Mouse (Mus musculus) intestine, postnatal 0 days (tissue): ENCODE results near the gene Gimap8. TPM values are rescaled to one million over a fixed set of nuclear protein-coding genes. Genes with fewer than 3 reads are reported as not detected.
"Not testable (repeated sequence)": the region's sequence is repeated elsewhere in the genome, so short reads cannot be mapped to it uniquely, and the experiment has no call there.

ENCODE experiments used
- ATAC-seq: fragments of 200-750 bp; cut with Nextera tagmentation; 2 replicates; pipeline ENCODE4 v1.8.0; 2017; ENCODE audit warnings: mild to moderate bottlenecking, moderate TSS enrichment, moderate library complexity
- H3K27ac ChIP-seq: fragments of 300-500 bp; sonication (generic); 2 replicates; pipeline ENCODE4 v1.5.1; 2014; ENCODE audit warnings: mild to moderate bottlenecking, low read depth, low read length, moderate library complexity
- H3K27me3 ChIP-seq: fragments of 300-500 bp; sonication (generic); replicated peaks from 2 replicates; pipeline ENCODE4 v1.6.1; 2014; ENCODE audit warnings: low read length, mixed read lengths; ENCODE audit not compliant: control insufficient read depth, insufficient read depth
- H3K36me3 ChIP-seq: fragments of 300-500 bp; sonication (generic); 2 replicates; pipeline ENCODE4 v1.6.1; 2014; ENCODE audit warnings: mild to moderate bottlenecking, moderate library complexity; ENCODE audit not compliant: control insufficient read depth, insufficient read depth
- H3K4me1 ChIP-seq: fragments of 300-500 bp; sonication (generic); replicated peaks from 2 replicates; pipeline ENCODE4 v1.6.1; 2014; ENCODE audit warnings: antibody characterized with exemption, low read length, mixed read lengths; ENCODE audit not compliant: control insufficient read depth, insufficient read depth
- H3K4me2 ChIP-seq: fragments of 300-500 bp; sonication (generic); replicated peaks from 2 replicates; pipeline ENCODE4 v1.6.1; 2014; ENCODE audit warnings: low read depth, mild to moderate bottlenecking, moderate library complexity
- H3K4me3 ChIP-seq: fragments of 300-500 bp; sonication (generic); 2 replicates; pipeline ENCODE4 v1.5.1; 2014; ENCODE audit warnings: low read depth, low read length
- H3K9ac ChIP-seq: fragments of 300-500 bp; sonication (generic); 2 replicates; pipeline ENCODE4 v1.6.1; 2014; ENCODE audit warnings: mild to moderate bottlenecking, low read depth, low read length
- H3K9me3 ChIP-seq: fragments of 300-500 bp; sonication (generic); 2 replicates; pipeline ENCODE4 v1.6.1; 2016; ENCODE audit warnings: mixed run types; ENCODE audit not compliant: control insufficient read depth
- CTCF ChIP-seq: sonication (generic); IDR thresholded peaks from 2 replicates; pipeline ENCODE4 v1.5.1; 2016; ENCODE audit warnings: low read depth, mild to moderate bottlenecking, control low read depth, antibody characterized with exemption, moderate library complexity
- WGBS: fragments of 180-500 bp; shearing (Covaris S2); extraction: QIAGEN DNeasy Blood & Tissue Kit; methylation state at CpG from one replicate; pipeline ENCODE4 v1.1.7; 2014; 5-methylcytosine and 5-hydroxymethylcytosine counted together
- polyA plus RNA-seq: library from polyadenylated mRNA; unstranded; fragments of >200 nt; fragmentation: Nextera tagmentation; extraction: Ambion mirVana; gene quantifications from 2 replicates; pipeline ENCODE4 v1.2.1, GENCODE M21; 2015

Gimap8 gene
- polyA plus RNA-seq, 1 experiment from 2014 or later: 1.1 TPM

GRCm38 (mm10) chr6:48678391-48678790, 31.4 kb downstream of the Gimap8 start:
- Histone ChIP-seq H3K36me3 (no peaks in the 10 kb centered on the region), H3K4me1 (no peaks in the 10 kb centered on the region; the same call in 1 of the 2 replicates), H3K4me2 (no peak overlapping the region), H3K27ac (no peak overlapping the region), H3K9me3 (no peaks in the 10 kb centered on the region), H3K4me3 (no peak overlapping the region), H3K9ac (no peak overlapping the region), H3K27me3 (no peaks in the 10 kb centered on the region)
- TF ChIP-seq CTCF: no peak
- 79% methylated on average over 4 of the region's 4 CpGs for WGBS
- no peak for ATAC-seq

GRCm38 (mm10) chr6:48679701-48680100, 32.7 kb downstream of the Gimap8 start:
- H3K4me1 ChIP-seq: no peaks in the 10 kb centered on the region; the same call in 1 of the 2 replicates
- no peaks in the 10 kb centered on the region for H3K36me3 ChIP-seq
- H3K9ac ChIP-seq: no peak overlapping the region
- no peak overlapping the region for H3K4me3 ChIP-seq
- TF ChIP-seq CTCF: no peak
- 88% methylated on average over 6 of the region's 6 CpGs for WGBS
- ATAC-seq: no peak
- H3K9me3 ChIP-seq: no peaks in the 10 kb centered on the region
- no peak overlapping the region for H3K4me2 ChIP-seq
- H3K27ac ChIP-seq: no peak overlapping the region
- H3K27me3 ChIP-seq: no peaks in the 10 kb centered on the region

GRCm38 (mm10) chr6:48680421-48680820, 33.4 kb downstream of the Gimap8 start:
- no peak for TF ChIP-seq CTCF
- Histone ChIP-seq H3K27ac (no peak overlapping the region), H3K4me3 (no peak overlapping the region), H3K27me3 (no peaks in the 10 kb centered on the region), H3K9ac (no peak overlapping the region), H3K4me2 (no peak overlapping the region), H3K9me3 (no peaks in the 10 kb centered on the region), H3K4me1 (no peaks in the 10 kb centered on the region; the same call in 1 of the 2 replicates), H3K36me3 (no peaks in the 10 kb centered on the region)
- no peak for ATAC-seq
- 66% methylated on average over 5 of the region's 5 CpGs for WGBS

- ATAC-seq: no peak
- 71% methylated on average over 3 of the region's 3 CpGs for WGBS
Observed at GRCm38 (mm10) chr6:48681472-48682090, 34.5 kb downstream of the Gimap8 start.

GRCm38 (mm10) chr6:48682271-48682670, 35.2 kb downstream of the Gimap8 start:
- TF ChIP-seq CTCF: no peak
- Histone ChIP-seq H3K27me3 (no peaks in the 10 kb centered on the region), H3K4me2 (no peak overlapping the region), H3K9ac (no peak overlapping the region), H3K36me3 (no peaks in the 10 kb centered on the region), H3K27ac (no peak overlapping the region), H3K4me3 (no peak overlapping the region), H3K4me1 (no peaks in the 10 kb centered on the region), H3K9me3 (no peaks in the 10 kb centered on the region)
- no peak for ATAC-seq
- WGBS: 76% methylated on average over 4 of the region's 4 CpGs

More at GRCm38 (mm10) chr6:48681472-48682090, 34.5 kb downstream of the Gimap8 start:
- Histone ChIP-seq H3K4me3 (no peak overlapping the region), H3K36me3 (no peaks in the 10 kb centered on the region), H3K4me1 (no peaks in the 10 kb centered on the region; the same call in 1 of the 2 replicates), H3K9ac (no peak overlapping the region), H3K4me2 (no peak overlapping the region), H3K9me3 (no peaks in the 10 kb centered on the region), H3K27me3 (no peaks in the 10 kb centered on the region), H3K27ac (no peak overlapping the region)
- TF ChIP-seq CTCF: no peak

GRCm38 (mm10) chr6:48683263-48683821, 36.3 kb downstream of the Gimap8 start:
- not testable (repeated sequence) for H3K4me3 ChIP-seq, H3K4me2 ChIP-seq, H3K4me1 ChIP-seq, ATAC-seq, H3K9me3 ChIP-seq, H3K27ac ChIP-seq, H3K9ac ChIP-seq, H3K36me3 ChIP-seq, H3K27me3 ChIP-seq
- WGBS: 97% methylated on average over 3 of the region's 4 CpGs
